Mouse (Mus musculus): Measurements from ENCODE around the gene Etl4.
"Not testable (repeated sequence)": the region's sequence is repeated elsewhere in the genome, so short reads cannot be mapped to it uniquely, and the experiment has no call there.

Gene Etl4

DNA sequence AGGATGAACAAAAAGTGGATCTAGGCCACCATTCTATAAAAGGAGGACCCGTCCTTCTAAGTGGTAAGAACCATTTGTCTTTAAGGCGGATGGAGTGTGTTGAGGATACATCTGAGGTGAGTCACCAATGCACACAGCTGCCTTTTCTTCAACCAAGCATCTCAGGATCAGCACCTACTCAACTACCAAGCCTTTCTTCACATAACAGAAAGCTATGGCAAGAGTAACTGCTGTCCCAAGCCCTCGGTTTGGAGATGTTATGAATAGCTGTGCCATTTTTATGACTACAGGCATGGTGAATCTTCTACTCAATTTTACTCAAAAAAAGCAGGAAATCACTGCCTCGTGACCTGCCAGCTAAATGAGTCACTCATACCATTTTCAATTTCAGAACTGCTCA lies 258.6 kb downstream of the Etl4 start:
- no peak for DNase-seq

DNA sequence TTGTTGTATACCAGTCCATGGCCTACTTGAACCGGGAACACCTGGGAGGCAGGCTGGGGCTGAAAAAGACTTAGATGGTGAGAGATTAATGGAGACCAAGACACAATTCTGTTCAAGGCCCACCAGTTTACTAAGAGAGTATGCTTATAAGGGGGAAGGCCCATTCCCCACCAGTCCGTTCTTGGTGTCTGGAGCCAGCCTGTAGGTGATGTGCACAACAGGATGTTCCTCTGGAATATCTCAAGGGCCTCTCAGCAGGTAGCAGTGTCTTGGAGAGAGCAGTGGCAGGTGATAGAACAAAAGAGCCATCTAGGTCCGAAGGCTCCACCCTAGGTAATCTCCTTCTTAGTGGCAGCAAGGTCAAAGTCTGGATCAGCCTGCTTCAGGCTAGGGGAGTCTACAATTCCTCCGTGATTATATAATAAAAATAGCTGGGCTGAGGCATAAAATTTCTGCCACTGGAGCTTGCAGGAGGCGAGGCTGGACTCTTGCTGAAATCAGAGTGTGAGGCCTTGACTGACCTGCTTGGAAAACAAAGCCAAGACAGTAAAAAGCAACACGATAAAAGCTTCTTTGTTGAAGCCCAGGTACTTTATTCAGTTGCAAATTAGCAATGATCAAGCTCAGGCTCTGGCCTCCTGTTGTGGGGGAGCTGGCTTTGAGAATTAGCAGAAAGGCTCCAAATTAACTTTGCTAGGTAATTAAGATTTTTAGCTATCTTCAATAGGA lies 267.0 kb downstream of the Etl4 start:
- DNase-seq, result not testable (repeated sequence)

DNA sequence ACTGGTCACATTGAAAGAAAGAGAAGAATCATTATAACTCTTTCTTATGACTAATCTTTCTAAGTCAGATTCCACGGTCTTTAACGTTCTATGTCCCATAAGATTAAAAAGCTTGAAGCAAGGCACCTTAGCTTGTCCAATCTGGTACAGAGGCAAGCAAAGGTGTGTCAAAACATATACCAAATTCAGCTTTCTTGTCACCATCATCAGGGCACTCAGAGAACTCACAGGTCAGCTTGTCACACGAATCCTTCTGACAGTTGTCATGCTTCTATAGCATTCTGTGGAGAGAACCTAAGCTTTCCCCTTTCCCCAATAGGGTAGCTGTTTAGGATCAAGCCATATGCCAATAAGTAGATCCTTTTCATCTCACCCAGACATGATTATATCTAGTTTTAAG lies 267.7 kb downstream of the Etl4 start:
- DNase-seq, result not testable (repeated sequence)

DNA sequence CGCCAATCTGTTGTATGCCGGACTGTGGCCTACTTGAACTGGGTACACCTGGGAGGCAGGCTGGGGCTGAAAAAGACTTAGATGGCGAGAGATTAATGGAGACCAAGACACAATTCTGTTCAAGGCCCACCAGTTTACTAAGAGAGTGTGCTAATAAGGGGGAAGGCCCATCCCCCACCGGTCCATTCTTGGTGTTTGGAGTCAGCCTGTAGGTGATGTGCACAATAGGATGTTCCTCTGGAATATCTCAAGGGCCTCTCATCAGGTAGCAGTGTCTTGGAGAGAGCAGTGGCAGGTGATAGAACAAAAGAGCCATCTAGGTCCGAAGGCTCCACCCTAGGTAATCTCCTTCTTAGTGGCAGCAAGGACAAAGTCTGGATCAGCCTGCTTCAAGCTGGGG lies 271.0 kb downstream of the Etl4 start:
- not testable (repeated sequence) for DNase-seq

DNA sequence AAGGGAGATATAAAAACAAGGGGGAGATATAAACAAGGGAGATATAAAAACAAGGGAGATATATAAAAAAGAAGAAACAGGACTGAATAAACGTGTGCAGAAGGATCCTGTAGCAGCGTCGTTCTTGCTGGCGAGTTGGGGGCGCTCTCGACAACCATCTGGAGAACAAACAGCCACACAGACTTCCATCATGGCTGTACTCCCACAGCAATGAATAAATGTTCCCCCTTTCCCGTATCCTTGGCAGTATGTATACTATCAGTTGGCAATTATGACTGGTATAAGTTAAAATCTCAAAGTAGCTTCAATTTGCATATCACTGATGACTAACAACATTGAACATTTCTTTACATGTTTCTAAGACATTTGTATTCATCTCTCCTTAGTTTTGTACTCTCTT lies 277.6 kb downstream of the Etl4 start:
- DNase-seq, result not testable (repeated sequence)

DNA sequence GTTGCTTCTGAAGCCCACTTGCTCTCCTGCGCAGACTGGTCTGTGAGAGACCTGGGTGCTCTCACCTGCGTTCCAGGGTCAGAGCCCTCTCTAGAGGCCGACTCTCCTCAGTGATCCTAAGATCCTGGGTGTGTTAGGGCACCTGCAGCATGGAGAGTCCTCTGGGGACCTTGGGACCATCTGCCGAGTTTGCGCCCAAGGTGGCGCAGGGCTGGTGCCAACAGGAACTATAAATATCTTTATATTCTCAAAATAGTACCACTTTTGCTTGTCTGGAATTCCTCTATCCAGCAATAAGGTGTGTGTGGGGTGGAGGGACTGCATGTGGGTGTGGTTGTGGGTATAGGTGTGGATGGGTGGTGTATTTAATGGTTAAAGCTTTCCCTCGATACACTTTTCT lies 293.4 kb downstream of the Etl4 start:
- no peak for DNase-seq

DNA sequence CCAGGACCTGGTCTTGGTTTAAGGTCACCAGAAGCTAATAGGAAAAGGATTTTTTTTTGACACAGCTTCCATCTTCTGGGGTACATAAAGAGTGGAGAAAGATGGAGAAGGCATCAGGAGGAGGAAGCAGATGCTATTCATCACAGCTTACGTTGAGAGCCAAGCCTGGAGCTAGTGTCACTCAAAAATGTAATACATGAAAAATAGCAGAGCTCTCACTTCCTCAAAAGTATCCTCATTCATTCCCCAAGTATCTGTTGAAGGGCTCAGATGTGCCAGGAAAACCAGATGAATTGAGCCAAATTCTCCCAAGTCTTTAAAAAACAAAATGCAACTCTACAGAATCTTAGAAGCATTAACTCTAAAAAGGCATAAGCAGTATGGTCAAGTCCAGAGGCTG lies 297.1 kb downstream of the Etl4 start:
- DNase-seq, result no peak

DNA sequence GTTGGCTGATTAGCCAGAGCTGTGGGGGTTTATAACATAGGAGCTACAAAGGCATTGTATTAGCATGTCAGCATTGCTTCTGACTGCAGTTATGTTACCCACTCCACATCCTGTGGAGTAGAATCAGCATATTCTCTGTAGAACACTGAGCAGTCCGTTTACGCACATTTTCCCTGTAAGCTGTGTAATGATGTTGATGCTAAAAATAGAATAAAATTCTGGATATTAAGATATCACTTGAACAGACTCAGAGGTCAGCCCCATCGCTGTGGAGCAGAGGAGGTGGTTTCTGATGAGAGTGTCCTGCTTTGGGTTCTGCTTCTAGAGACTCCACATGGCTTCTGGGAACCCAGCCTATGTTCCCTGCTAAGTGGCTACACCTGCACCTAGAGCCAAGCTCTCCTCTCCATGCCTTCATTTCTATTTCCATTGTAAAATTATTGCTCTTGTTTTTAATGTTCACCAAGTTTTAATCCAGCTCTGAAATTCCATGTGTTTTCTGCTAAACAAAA lies 299.2 kb downstream of the Etl4 start:
- DNase-seq, result no peak

DNA sequence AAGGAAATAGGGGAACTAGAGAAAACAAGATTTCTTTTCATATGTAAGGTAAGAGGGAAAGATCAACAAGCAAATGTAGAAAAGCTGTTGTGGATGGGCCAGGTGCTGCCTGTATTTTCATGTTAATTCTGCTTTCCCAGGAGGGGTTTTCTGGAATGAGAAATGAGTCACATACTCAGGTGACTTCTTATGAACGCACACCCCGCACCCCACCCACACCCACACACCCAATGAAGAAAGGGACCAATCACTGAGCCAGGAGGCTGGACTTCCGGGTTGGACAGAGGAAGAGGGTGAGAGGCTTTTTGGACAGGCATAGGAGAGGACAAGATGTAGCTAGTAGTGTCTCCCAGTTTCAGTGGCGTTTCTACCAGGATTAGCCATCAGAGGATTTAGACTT lies 299.8 kb downstream of the Etl4 start:
- DNase-seq, result no peak

DNA sequence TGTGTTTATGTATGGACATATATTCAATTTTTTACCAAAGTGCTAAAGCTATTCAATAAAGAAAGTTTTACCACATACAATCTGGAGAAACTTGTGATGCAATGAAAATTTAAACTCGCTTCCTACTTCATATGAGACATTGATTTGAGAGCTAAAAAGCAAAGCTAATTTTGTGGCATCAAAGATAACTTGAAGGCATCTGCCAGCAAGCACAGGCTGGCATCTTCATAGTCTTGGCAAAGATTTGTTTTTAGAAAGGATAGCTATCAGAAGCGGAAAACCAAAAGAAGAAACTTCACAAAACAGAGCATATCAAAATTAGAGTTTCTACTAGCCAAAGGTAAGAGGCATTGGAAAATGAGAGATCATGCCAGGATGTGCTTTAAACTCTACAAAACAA lies 306.7 kb downstream of the Etl4 start:
- DNase-seq, result no peak

DNA sequence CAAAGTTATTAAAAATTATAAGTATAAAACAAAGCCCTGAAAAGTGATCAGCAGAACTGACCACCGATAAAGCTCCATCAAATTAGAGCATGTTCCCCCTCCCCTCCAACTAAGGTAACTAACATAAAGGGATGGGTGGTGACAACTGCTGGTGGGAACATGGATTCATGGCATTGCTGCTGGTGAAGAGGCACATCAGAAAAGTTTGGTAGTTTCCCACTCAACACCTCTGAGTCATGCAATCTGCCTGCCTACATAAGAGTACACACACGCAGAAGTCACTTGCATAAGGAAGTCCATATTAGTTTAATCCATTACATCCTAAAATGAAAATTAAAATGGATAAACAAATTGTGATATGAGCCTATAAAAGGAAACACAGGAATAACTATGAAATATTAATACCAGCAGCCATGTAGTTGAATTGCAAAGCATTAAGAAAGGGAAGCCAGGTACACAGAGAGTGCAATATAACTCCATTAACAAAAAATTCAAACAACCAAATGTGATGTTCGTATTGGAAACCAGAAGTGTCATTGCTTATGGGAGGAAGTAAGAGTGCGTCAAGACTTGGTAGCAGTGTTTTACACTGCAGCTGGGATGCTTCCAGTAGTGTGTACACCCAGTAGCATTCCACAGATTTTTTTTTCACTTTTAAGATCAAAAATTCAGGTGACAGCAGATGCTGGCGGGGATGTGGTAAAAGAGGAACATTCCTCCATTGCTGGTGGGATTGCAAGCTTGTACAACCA lies 307.3 kb downstream of the Etl4 start:
- DNase-seq, result no peak

DNA sequence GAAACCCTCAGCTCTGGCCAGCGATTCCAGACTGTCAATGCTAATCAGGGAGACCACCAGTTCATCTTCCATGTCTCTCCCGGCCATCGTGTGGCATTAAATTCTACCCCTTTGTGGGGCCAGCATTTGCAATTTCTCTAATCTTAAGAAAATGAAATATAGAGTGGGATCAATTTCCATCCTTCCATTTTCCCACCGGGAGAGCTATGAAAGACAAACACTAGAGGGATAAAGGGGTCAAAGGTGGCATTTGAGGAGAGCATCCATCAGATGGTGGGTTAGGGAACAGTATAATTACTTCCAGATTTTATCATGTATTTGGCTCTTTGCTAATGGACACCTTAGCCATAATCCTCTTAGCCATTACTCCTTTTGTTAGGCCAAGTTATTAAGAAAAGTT lies 321.8 kb downstream of the Etl4 start:
- no peak for DNase-seq

DNA sequence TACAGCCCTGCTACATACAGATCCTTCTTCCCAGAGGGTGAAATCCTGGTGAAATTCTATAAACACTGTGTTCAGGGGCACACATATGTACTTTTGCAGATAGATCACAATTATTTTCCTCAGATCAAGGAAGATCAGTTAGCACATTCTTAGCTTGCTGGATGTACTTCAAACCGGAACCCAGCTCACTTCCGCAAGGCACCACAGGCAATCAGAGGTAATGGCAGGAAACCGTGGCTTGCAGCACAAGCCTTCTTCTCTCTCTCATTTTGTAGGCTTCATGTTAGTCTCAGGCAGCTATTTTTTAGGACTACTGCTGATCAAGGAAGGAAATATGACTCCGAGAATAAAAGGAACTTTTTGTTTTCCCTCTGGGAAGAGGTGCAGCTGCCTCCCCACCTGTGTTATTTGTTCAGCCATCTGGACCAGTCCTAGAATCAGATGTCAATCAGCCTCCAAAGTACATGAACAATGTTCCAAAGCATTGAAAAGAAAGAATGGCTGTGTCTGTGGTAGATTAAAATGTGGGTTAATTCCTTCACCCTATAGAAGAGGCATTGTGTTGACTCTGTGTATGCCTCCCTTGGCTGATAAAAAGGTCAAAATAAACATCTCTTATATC lies 338.6 kb downstream of the Etl4 start:
- DNase-seq, result no peak

DNA sequence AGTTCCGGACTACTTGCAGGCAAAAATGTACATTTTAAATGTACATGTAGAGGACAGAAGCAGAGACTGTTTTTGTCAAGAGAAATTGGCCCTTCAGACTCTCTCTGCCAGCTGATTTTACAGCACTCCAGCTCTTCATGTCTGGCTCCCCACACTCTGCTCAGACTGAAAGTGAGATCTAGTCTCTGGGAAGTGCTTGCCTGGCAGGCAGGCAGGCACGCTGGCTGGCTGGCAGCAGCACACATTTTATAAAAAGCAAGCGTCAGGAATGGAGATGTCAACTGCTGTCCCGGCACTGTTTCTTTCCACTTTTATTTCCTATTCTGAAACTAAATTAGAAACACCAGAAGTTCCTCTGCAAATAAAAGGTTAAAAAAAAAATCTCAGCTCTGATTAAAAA lies 339.8 kb downstream of the Etl4 start:
- DNase-seq, result no peak

DNA sequence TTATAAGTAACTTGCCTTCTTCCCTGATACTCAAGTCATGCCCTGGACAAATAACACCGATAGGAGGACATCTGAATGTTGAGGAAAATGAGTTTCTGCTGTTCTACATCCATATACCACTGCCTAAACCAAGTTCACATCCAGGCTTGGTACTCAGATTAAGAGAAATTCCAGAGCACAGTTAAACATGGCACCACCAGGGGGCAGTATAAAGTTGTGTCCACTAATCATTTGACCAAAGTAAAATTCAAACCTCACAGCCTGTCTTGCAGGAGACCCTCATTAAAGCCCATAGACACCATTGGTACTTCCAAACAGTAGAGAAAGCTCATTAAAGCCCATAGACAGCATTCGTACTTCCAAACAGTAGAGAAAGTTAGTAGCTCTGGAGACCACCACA lies 366.5 kb downstream of the Etl4 start:
- peak; percentile 15 for DNase-seq

DNA sequence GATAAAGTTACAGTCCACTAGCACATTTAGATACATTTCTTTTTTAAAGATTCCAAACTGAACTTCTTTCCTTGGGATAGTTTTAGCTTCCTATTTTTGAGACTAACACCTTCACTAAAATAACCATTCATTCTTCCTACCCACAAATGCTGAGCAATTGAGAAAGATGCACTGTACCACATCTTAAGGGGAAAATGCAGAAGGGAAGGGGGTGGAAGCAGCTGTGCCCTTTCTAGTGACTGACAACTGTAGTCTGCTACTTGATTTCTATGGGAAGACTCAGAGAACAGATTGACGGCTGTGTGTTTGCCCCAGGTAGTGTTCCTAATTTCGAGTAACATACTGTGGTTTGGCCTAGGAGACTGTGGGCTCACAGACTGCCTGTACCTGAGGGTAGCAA lies 372.3 kb downstream of the Etl4 start:
- DNase-seq, result no peak

DNA sequence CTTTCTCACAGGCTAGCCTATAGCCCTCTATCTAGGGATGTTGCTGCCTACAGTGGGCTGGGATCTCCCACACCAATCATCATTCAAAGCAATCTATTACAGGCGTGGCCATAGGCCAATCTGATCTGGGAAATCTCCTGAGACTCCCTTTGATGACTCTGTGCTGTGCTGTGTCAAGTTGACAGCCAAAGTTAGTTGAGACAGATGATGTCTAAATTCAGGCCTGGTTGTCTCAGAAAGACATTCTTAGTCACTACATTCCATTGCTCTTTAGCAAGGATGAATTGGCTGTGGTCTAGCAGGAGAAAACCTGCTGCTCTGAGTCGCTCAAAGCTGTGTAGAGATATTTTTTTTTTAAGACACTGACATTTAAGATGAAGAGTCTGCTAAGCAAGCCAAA lies 374.8 kb downstream of the Etl4 start:
- DNase-seq, result no peak

DNA sequence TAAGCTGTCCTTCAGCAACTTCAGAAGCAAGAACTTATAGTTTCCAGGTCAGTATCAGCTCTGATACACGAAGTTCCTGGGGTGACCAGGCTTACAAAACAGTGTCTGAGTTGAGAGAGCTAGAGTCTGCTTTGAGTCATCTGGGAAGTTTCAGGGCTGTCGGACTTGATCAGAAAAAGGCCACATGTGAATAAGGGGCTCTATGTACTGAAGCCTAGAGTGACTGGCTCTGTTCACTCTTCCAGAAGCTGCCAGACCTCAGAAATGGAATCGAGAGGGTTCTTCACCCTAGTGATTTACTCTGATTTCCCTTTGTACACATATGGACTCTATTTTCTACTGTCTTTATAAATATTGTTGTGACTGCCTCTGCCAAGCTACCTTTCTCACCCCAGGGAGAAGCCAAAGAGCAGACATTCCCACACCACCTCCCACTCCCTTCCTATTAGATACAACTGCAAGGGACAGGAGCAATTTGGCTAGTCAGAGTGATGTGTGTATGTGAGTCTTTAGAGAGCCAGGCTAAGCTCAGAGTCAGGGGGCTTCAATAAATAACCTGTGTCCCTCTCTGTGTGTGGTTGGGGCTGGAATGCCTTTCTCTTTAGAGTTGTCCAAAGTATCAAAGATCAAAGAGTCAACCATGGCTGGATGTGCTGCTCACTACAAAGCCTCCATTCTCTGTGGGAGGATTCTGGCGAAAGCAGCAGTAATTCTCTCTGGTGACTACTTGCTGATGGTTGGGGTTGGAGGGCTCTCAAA lies 381.6 kb downstream of the Etl4 start:
- DNase-seq, result no peak

DNA sequence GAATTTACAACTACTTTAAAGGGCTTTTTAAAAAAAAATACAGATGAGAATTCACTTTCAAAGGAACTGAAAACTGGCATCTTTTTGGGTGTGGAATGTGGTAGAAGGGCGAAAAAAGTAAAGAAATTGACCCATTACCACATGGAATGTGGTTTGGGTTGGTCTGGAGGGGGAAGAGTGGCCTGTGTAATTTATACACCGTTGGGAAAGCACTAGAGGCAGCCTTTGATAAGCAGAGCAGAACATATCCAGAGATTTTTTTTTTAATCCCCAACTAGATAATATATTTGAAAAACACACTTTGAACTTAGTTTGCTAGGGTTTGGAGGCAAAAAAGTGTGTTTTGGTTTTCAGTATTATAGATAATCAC lies 382.1 kb downstream of the Etl4 start:
- DNase-seq, result no peak

DNA sequence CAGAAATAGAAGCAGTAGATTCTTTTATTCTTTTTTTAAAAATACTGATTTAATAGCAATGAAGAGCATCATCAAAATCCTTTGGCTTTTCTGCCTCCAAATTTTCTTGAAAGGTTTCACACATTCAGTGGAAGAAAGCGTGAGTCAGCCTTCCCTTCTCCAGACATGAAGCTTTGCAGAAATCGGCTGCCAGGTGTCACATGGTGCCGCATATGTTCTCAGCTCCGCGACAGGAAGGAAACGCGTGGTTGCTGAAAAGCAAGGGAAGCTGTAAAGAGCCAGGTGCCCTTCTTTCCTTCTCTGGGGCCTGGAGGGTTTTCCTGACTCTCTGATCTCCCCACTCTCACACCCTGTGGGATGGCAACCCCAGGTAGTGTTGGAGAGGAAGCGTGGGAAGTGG lies 383.8 kb downstream of the Etl4 start:
- no peak for DNase-seq

DNA sequence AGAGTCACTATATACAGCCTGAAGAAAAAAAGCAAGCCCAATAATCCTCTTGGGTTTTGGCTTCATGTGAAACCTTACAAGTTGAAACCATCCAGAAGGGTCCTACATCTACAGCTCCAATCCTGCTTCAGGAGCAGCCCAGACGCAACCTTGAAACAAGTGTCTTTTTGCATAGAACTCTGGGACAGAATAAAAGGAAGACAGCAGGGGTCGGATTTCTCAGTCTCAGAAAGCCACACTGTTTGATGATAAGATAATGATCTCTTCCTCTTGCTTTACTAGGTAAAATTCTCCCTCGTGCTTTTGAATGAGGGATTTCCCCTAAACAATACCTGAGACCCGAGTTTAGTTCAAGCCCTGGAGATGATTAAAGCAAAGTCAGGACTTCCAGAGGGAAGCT lies 385.0 kb downstream of the Etl4 start:
- no peak for DNase-seq

DNA sequence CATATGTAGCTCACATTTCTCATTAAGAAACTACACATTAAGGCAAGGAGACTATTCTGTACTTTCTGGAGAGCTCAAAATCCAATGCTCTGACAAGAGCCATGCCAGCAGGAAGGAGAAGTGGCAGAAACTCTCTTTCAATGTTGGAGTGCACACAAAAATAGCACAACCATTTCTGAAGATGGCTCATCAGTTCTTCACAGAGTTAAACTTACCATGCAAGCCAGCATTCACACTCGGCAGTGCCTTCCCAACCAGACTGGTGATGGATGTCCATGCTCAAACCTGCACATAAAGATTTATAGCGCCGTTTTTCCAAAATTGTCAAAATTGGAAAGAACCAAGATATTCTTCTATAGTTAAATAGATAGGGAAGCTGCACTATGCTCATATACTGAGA lies 392.9 kb downstream of the Etl4 start:
- DNase-seq, result no peak

DNA sequence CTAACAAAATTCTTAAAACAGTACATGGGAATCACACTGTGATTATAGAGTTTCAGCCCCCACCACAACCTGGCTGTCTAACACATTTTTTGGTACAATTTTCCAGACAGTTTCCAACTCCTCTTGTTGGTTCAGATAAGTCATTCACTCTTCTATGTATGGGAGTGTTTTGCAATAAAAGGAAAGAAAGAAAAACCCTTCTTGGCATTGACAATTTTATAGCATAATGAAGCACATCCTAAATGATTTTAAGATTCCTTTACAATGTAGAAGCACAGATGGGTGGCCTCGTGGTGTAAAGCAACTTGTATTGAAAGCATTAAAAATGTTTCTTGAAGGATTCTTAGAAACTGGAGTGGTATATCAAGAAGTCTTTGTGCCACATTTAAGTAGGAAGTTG lies 415.4 kb downstream of the Etl4 start:
- no peak for DNase-seq

Measured in kidney, adult 11 months (tissue).